Mouse (Mus musculus): ENCODE measurements at regions not wholly inside any gene's neighbourhood (a gene's known extent, or its start where the extent isn't known, plus 50 kb on each side); places are given as distances from the start of the nearest gene placed in this dataset.
"Not testable (repeated sequence)": the region's sequence is repeated elsewhere in the genome, so short reads cannot be mapped to it uniquely, and the experiment has no call there.

- in situ Hi-C loops (cut with MboI; ENCODE audit: low pct_unique_long_range_greater_than_20kb), result no loop called here
- DNase-seq (ENCODE audit: low read depth, low spot score), result no peak
- no peaks in the 10 kb centered on the region for H3K27me3 ChIP-seq
- CTCF ChIA-PET, result no interaction called here
- POLR2A ChIA-PET, result no interaction called here
- ATAC-seq, result no peak
- no peak for TF ChIP-seq CTCF (IDR thresholded peaks at IDR 0.05)
Observed at GRCm38 (mm10) chr10:15886150-15886549, 1168.1 kb upstream of the Gje1 start.

DNA sequence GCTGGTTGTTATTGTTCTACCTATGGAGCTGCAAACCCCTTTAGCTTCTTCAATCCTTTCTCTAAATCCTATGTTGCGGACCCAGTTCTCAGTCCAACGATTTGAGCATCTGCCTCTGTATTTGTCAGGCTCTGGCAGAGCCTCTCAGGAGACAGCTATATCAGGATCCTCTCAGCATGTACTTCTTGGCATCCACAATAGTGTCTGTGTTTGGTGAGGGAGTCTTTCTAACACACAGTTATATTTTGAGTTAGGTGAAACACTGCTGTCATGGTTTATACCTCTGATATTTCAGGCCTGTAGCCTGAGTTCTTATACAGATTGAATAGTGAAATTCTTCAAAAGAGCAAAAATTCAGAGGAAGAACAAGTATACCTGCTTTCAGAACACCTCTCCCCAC lies 1150.0 kb upstream of the Gje1 start:
- DNase-seq (ENCODE audit: low read depth, low spot score) (no peak), ATAC-seq (no peak)
- in situ Hi-C loops (cut with MboI; ENCODE audit: low pct_unique_long_range_greater_than_20kb), result no loop called here
- ChIA-PET CTCF (interaction anchor here (1.3 kb wide), 1 partner anchor 10 kb away, joined by 3 read pairs; no protein-coding TSS in a partner anchor), POLR2A (no interaction called here)
- H3K27me3 ChIP-seq, result no peaks in the 10 kb centered on the region
- TF ChIP-seq CTCF (IDR thresholded peaks at IDR 0.05), result no peak

- no peak for DNase-seq (ENCODE audit: low read depth, low spot score)
Observed at GRCm38 (mm10) chr10:15866931-15867330, 1148.9 kb upstream of the Gje1 start.

DNA sequence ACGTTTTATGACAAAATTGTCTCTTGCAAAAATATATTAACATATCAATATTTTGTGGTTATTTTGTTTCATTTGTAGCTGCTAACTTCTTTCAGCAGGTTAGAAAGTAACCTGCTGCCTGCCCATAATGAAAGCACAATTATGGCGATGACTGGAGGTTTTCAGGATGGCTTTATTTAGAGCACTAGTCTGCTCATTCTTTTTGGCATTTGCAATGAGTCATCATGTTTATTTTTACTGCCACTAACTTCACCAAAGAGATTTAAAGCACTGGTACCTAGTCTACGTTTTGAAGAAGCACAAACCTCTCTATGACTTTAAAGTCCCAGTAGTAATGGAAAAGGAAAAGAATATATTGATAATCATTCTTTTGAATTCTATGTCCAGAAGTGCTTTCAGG lies 1123.4 kb upstream of the Gje1 start:
- ChIA-PET CTCF (no interaction called here), POLR2A (no interaction called here)
- ATAC-seq (no peak), DNase-seq (ENCODE audit: low read depth, low spot score) (no peak)
- no peaks in the 10 kb centered on the region for H3K27me3 ChIP-seq
- in situ Hi-C loops (cut with MboI; ENCODE audit: low pct_unique_long_range_greater_than_20kb), result no loop called here
- TF ChIP-seq CTCF (IDR thresholded peaks at IDR 0.05), result no peak

More at GRCm38 (mm10) chr10:15866931-15867330, 1148.9 kb upstream of the Gje1 start:
- ChIA-PET CTCF (interaction anchor here (1.3 kb wide), 1 partner anchor 9 kb away, joined by 3 read pairs; no protein-coding TSS in a partner anchor), POLR2A (interaction anchor here (0.6 kb wide), 1 partner anchor 1182 kb away, joined by 3 read pairs; no protein-coding TSS in a partner anchor)
- in situ Hi-C loops (cut with MboI; ENCODE audit: low pct_unique_long_range_greater_than_20kb), result no loop called here
- no peak for ATAC-seq
- no peak for TF ChIP-seq CTCF (IDR thresholded peaks at IDR 0.05)
- H3K27me3 ChIP-seq, result no peaks in the 10 kb centered on the region

GRCm38 (mm10) chr10:15832338-15832737 lies 1114.3 kb upstream of the Gje1 start:
- H3K27me3 ChIP-seq, result no peaks in the 10 kb centered on the region
- in situ Hi-C loops (cut with MboI; ENCODE audit: low pct_unique_long_range_greater_than_20kb), result no loop called here
- ChIA-PET POLR2A (interaction anchor here (0.7 kb wide), 2 partner anchors 8 to 53 kb away, joined by 3 read pairs; no protein-coding TSS in a partner anchor), CTCF (no interaction called here)
- DNase-seq (ENCODE audit: low read depth, low spot score) (no peak), ATAC-seq (no peak)
- TF ChIP-seq CTCF (IDR thresholded peaks at IDR 0.05), result no peak

- no peak for TF ChIP-seq CTCF (IDR thresholded peaks at IDR 0.05)
- ChIA-PET POLR2A (no interaction called here), CTCF (no interaction called here)
- in situ Hi-C loops (cut with MboI; ENCODE audit: low pct_unique_long_range_greater_than_20kb), result no loop called here
- H3K27me3 ChIP-seq, result no peaks in the 10 kb centered on the region
- no peak for ATAC-seq
- DNase-seq (ENCODE audit: low read depth, low spot score), result no peak
Observed at GRCm38 (mm10) chr10:15825457-15825856, 1107.4 kb upstream of the Gje1 start.

DNA sequence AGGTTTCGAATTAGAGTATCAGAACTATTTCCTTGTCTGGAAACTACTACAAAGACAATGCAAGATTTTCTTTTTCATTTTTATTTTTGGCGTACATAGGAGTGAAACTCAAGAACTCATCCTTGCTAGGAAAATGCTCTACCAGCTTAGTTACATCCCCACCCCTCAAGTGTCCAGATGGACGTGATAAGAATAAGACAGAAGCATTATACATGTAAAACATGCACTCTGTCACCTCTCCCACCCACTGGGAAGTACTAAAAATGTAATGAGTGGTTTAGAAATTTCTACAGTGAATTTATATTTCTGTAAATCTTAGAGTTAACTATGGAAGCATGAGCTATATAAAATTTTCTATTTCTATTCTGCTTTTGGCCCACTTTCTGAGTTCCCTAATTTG lies 1089.3 kb upstream of the Gje1 start:
- peaks cover 5% of the 10 kb centered on the region for H3K27me3 ChIP-seq
- no peak for DNase-seq (ENCODE audit: low read depth, low spot score)
- ChIA-PET POLR2A (no interaction called here), CTCF (no interaction called here)
- ATAC-seq, result no peak
- in situ Hi-C loops (cut with MboI; ENCODE audit: low pct_unique_long_range_greater_than_20kb), result no loop called here
- no peak for TF ChIP-seq CTCF (IDR thresholded peaks at IDR 0.05)

GRCm38 (mm10) chr10:15805791-15806190 lies 1087.8 kb upstream of the Gje1 start:
- no peak for TF ChIP-seq CTCF (IDR thresholded peaks at IDR 0.05)
- POLR2A ChIA-PET, result no interaction called here

DNA sequence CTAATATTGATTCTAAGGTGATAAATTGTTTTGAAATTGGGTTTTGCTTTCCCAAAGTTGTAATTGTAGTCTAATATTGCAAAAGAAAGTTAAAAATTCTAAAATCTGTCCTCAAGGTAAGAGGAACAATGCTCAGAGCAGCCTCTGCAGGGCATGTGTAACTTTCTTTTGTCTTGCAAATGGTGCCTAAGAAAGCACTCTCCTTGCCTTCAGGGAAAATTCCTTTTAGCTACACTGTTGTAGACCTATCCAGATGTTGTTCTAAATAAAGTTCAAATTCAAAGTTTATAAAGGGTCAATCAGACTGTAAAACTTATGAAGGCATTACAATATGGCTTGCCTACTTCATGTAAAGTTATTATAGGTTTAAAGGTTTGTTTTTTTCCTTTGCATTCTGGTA lies 1075.2 kb upstream of the Gje1 start:
- H3K27me3 ChIP-seq; in situ Hi-C loops (cut with MboI; ENCODE audit: low pct_unique_long_range_greater_than_20kb); POLR2A ChIA-PET; ATAC-seq; DNase-seq (ENCODE audit: low read depth, low spot score); CTCF ChIA-PET: not testable (repeated sequence)

More at GRCm38 (mm10) chr10:15805791-15806190, 1087.8 kb upstream of the Gje1 start:
- H3K27me3 ChIP-seq, result peaks cover 5% of the 10 kb centered on the region
- ATAC-seq (no peak), DNase-seq (ENCODE audit: low read depth, low spot score) (no peak)
- CTCF ChIA-PET, result no interaction called here
- in situ Hi-C loops (cut with MboI; ENCODE audit: low pct_unique_long_range_greater_than_20kb), result no loop called here

DNA sequence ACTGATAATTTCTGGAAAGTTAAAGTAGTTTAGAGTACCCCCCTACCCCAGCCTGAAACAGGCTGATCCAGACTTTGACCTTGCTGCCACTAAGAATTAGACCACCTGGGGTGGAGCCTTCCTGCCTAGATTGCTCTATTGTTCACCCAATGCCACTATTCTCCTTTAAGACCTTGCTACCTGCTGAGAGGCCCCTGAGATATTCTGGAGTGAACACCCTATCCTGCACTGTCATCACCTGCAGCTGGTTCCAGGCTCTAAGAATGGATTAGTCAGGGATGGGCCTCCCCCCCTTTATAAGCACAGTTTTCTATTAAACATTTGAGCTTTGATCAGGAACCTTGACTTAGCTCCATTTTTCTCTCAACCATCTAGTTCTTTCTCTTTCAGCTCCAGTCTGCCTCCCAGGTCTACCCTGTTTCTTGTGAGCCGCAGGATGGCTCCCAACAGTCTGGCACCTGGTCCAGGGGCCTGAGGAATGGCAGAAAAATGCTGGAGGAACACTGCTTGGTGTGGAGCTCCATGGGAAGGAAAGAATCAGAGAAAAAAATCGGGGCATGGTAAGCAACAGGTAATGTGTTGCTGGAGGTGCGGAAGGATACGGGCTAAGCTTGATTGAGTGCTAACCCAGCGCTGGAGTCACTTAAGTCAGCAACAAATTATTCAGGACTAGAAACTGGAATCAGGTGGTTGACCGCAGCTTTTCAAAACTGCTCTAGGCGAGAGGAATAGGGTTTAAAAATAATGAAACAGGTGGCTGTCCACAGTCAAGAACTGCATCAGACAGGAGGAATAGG lies 1073.7 kb upstream of the Gje1 start:
- ChIA-PET CTCF (no interaction called here), POLR2A (no interaction called here)
- H3K27me3 ChIP-seq, result no peaks in the 10 kb centered on the region
- DNase-seq (ENCODE audit: low read depth, low spot score) (no peak), ATAC-seq (no peak)
- no peak for TF ChIP-seq CTCF (IDR thresholded peaks at IDR 0.05)
- in situ Hi-C loops (cut with MboI; ENCODE audit: low pct_unique_long_range_greater_than_20kb), result no loop called here

- in situ Hi-C loops (cut with MboI; ENCODE audit: low pct_unique_long_range_greater_than_20kb), result no loop called here
- ATAC-seq (no peak), DNase-seq (ENCODE audit: low read depth, low spot score) (no peak)
- no peak for TF ChIP-seq CTCF (IDR thresholded peaks at IDR 0.05)
- POLR2A ChIA-PET, result interaction anchor here (0.6 kb wide), 1 partner anchor 27 kb away, joined by 3 read pairs; no protein-coding TSS in a partner anchor
- CTCF ChIA-PET, result no interaction called here
- no peaks in the 10 kb centered on the region for H3K27me3 ChIP-seq
Observed at GRCm38 (mm10) chr10:15759983-15760723, 1042.1 kb upstream of the Gje1 start.
